Mouse (Mus musculus) lung, adult 10 weeks (tissue): ENCODE results near the gene Tmem63c. TPM values are rescaled to one million over a fixed set of nuclear protein-coding genes. Genes with fewer than 3 reads are reported as not detected.

Source experiments
- polyA plus RNA-seq: library from polyadenylated mRNA; stranded (reverse); fragments of 350-450 nt; fragmentation: Illumina TruSeq; extraction: RNeasy Lipid Tissue Mini Kit (QIAGEN cat#74804); gene quantifications from one replicate; pipeline ENCODE4 v1.2.3, GENCODE M21; 2014; ENCODE audit warnings: low read depth, low replicate concordance; ENCODE audit not compliant: insufficient read depth

Gene Tmem63c
- 0.07 TPM for polyA plus RNA-seq

DNA sequence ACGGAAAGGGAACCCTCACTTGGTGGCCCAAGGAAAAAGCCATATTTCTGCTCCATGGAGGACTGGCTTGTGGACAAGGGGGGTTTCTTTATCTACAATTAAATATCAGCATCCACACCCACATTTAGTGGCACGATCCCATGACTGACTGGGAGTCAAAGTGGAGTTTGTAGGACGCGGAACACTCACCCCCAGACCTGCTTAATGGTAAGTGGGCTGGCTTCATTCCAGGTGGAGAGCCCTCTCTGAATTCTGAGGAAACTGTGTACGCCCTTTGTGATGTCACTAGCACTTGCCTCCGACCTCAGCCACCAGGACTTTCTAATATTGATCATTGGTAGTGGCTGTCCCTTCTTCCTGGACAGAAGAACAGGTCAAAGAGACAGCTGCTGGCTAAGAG is at the start of gene Tmem63c:
Tmem63c (plus strand) TSS at position 301 of the 400 bp plus-strand sequence.

DNA sequence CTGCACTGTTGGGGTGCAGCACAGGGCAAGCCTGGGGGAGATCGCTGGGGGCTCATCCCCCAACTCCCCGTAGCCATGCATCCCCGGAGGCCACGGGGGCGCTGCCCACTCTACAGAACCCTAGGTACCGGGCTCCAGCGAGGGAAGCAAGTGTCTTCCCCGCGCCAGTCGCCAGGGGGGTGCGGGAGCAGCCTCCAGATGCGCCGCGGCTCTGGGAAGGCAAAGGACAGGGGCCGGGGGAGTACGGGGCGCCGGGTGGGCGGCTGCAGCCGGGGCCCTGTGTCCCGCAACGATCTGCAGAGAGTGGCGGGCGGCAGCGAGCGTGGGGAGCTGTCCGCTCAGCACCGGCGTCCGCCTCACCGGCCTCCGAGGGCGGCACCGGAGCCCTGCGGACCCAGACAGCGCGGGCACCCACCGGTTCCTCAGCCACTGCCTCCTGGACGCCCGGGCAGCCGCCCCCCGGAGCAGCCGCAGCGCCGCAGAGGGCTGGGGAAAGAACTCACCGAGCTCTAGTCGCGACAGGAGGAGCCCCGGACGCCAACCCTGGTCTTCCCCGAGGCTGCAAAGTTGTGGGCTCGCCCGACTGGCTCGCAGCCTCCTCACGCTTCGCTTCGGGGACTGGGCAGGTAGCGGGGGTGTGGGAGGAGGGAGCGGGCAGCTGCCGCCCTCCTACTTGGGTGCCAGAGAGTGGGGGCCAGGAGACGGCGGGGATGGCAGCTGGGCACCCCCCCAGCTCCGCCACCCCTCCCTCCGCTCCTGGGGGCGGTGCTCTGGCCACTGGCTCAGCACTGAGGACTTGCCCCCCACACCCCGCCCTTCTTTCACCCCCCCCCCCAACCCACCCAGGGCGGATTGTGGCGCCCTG is 31.0 kb upstream of the Tmem63c start, which contains the start of gene Zdhhc22:
Zdhhc22 (minus strand) TSS at position 541 of the 865 bp plus-strand sequence.

GRCm38 (mm10) chr12:87102165-87102631 is 81.1 kb downstream of the Tmem63c start, which contains the start of gene Ngb:
Ngb (minus strand) TSS chr12:87102539.

Other genes starting within 250 kb of the Tmem63c start
- gene Irf2bpl, start 136.5 kb upstream of the Tmem63c start, polyA plus RNA-seq, result 20.6 TPM
- gene Cipc, start 74.3 kb upstream of the Tmem63c start, polyA plus RNA-seq, result 8.5 TPM
- not detected for gene Zdhhc22, start 30.9 kb upstream of the Tmem63c start, polyA plus RNA-seq
- 4.3 TPM for gene Ngb, start 81.2 kb downstream of the Tmem63c start, polyA plus RNA-seq
- 83.2 TPM for gene Gstz1, start 125.8 kb downstream of the Tmem63c start, polyA plus RNA-seq
- gene Pomt2, start 126.6 kb downstream of the Tmem63c start, polyA plus RNA-seq, result 6.5 TPM
- gene Samd15, start 178.4 kb downstream of the Tmem63c start, polyA plus RNA-seq, result 0.29 TPM
- 3.5 TPM for gene Tmed8, start 179.1 kb downstream of the Tmem63c start, polyA plus RNA-seq
- gene Noxred1, start 217.4 kb downstream of the Tmem63c start, polyA plus RNA-seq, result 0.63 TPM
- gene Vipas39, start 244.9 kb downstream of the Tmem63c start, polyA plus RNA-seq, result 19.3 TPM
- 116 TPM for gene Ahsa1, start 245.1 kb downstream of the Tmem63c start, polyA plus RNA-seq